Mouse (Mus musculus) urinary bladder, adult 18-20 months (tissue): ENCODE data around the gene Ccdc97.

Experiments
- DNase-seq, 2 experiments: peaks; one replicate each; pipeline ENCODE4 v3.0.0; 2022; ENCODE audit warnings: low spot score in 2 of 2, mixed read lengths in 2 of 2

The Ccdc97 gene

DNA sequence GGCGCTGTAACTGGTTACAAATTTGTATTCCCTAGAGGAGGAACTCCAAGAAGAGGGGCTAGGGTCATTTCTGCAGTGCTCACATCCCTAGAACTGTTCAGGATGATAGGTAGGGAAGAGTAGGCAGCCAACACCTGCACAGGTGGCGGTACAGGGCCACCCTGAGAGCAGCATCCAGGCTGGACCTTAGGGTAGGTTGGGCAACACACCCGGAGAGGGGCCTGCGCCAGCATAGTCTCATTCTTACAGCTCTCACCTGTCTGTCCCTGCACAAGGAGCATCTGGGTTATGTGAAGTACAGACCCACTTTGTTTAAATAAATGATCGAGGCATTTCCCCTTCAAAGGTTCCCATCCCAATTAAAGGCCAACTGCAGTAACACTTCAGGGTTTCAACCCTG lies 1.9 kb upstream of the Ccdc97 start:
- no peak for DNase-seq

DNA sequence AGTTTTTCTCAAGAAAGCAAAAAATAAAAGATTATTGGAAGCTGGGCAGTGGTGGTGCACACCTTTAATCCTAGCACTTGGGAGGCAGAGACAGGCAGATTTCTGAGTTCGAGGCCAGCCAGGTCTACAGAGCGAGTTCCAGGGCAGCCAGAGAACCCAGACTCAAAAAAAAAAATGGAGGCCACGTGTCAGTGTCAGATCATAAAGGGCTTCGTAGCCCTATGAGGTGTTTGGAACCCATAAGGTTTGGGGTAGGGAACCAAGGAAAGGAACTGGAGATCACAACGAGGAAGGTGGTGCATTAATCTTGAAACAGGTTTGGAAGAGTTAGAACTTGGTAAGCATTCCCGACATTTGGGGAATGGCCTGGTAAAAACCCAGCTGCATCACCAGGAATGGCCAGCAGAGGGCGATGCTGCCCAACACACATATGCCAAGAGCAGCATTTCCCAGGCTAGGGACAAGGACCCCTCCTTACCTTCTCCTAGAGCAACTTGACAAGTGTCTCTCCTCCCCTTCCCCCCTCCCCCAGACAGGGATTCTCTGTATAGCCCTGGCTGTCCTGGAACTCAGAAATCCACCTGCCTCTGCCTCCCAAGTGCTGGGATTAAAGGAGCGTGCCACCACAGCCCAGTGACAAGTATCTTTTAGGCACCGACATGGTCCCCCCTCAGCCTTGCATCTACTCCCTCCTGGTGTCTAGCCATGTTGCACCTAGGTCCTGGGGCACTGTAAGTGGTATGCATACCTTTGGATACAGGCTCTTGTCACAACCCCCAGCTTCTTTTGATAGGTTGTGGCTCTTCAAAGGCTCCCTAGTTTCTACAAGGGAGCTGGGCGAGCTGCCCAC lies 1.1 kb upstream of the Ccdc97 start:
- no peak for DNase-seq

DNA sequence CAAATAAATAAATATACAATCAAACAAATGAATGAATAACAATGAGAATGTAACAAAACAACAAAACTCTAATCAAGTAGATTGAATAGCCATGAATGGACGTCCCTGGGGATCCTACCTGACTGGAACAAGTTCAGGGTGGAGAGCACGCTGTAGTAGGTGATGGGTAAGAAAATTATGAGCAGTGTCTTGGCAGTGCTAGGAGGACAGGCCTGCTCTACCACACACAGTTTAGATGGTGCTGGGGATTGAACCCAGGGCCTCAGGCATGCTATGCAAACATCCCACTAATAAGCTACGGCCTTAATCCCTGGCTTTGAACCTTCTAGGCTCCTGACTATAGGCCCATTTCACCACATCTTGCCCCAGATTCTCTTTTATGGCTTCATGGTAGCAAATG lies 1.4 kb downstream of the Ccdc97 start:
- no peak for DNase-seq

DNA sequence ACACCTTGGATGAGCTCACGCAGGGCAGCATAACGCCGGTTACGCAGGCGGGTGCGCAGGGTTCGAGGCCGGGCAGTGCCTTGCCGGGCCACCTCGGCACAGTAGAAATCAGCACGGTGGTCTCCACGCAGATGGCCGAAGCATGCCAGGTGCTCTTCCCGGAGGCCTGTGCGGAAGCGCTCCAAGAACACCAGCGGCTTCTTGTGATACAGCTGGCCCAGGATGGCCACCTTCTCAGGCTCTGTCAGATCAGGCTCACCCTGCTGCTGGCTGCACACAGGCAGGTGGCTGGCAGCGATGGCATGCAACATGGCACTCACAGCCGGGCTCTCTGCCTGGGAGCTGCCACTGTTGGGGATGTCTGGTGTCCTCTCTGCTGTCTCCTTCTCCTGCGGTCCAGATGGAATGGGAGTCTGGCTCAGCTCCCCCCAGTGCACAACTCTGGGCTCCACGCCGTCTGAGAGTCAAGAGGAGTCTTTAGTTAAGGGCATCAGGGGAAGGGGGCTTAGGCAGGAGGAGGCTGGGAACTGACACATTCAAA lies 3.1 kb downstream of the Ccdc97 start:
- DNase-seq, result no peak

DNA sequence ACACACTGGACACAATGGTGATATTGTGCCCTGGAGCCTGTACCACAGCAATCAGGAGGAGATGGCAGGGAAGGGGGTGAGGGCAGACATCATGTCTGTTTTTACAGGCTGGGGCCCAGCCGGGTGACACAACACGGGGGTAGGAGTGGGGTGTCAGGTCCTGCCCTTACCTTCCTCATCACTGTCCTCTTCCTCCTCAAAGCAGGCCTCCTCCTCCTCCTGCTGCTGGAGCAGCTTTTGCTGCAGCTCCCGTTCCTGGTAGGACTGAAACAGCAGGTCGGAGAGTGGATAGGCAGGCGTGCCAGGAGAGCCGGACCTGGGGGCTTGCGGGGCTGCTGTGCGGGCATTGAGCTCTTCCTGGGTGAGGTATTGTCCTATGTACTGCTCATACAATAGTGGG lies 4.3 kb downstream of the Ccdc97 start:
- DNase-seq, result no peak

DNA sequence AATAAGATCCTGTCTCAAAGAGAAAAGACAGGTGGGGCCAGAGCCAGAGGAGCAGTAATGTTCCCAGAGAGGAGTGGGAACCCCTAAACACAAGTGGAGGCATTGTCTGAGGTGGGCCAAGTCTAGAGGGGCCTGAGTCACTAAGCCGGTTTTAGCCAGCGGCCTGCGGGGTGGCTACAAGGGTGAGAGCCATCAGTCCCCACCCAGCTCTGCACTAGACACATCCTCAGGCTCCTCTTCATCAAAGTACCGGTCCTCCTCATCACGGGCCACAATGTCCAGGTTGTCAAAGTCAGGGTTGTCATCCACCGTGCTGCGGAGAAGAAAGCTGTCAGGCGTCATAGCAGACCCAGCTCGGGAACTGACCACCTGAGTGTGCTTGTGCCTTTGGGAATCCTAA lies 6.1 kb downstream of the Ccdc97 start:
- no peak for DNase-seq

DNA sequence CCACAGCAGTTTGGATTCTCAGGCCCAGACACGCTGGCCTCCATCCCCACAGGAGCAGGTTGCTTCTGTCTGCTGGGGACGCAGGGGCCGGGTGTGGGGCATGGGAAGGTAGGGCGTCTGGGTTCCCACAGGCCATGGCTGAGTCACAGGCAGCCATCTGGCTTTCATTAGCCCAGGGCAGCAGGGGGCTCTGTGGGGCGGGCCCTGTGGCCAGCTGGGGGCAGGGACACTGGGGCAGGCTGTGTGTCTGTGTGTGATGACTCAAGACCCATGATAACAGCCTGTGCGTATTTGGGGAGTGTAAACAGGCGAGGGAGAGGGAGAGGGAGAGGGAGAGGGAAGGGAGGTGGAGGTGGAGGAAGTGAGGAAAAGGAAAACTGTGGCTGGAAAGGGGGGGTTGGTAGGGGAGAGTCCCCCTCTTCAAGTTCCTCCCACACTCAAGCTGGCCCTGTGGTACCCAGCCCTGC lies 7.1 kb downstream of the Ccdc97 start:
- peak; percentile 71 to 87 for DNase-seq

DNA sequence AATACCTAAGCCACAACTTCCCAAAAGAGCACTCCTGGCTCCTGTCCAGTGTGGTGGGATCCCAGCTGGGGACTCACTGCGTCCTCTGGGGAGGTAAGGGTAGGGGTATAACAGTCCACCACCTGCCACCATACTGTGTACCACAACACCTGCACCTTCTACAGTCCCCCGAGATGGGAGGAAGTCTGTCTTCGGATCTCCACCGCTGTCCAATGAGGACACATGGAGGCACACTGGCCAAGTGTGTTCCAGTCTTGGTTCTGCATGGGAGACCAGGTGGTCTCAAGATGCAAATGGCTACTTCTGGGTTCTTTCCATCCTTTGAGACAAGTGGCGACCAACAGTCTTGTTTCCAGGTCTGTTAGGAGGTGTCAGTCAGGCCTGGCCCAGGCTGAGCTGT lies 7.7 kb downstream of the Ccdc97 start:
- DNase-seq, result no peak

DNA sequence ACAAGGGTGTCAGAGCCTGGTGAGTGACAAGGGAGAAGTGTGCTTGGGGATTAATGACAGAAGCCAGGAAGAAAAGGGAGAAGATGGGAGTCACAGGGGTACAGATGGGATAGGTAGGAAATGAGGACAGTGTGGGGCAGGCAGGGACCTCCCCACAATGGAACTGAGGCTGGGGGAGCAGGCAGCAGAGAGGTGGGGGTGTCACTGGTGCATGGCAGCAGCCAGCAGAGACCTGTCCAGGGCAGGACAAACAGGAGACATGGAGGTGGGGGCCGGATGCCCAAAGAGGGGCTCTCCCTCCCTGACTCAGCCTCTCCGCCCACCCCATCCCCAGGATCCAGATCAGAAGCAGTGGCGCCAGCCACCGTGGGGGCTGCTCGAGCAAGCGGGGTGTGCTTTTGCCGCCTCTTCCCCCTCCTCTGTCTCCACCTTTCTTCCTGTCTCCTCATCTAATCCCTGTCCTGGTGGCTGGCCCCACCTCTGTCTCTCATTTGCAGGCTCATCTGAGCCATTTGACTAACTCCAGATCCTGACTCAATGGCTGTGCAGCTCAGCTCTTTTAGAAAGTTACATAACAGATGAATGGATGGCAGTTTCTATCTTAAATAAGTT lies 8.3 kb downstream of the Ccdc97 start:
- DNase-seq, result peak in 1 of 2 experiments; percentile 36

DNA sequence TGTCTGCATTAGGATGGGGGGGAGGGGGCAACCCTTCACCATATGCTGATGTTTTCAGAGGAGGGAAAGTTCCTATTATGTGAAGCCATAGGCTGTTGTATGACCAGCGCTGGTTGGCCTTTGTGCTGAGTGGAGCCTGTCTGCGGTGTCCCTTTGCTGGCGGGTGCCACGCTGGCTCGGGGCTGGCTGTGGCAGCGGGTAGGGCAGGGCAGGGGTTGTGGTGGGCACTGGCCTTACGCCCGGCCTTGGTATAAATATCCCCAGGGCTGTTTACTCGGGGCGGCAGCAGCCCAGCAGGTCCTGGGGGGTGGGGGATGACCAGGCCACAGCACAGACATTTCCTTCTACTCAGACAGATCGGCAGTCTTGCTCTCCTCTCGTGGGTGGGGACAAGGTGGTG lies 8.9 kb downstream of the Ccdc97 start:
- peak in 1 of 2 experiments; percentile 42 for DNase-seq

DNA sequence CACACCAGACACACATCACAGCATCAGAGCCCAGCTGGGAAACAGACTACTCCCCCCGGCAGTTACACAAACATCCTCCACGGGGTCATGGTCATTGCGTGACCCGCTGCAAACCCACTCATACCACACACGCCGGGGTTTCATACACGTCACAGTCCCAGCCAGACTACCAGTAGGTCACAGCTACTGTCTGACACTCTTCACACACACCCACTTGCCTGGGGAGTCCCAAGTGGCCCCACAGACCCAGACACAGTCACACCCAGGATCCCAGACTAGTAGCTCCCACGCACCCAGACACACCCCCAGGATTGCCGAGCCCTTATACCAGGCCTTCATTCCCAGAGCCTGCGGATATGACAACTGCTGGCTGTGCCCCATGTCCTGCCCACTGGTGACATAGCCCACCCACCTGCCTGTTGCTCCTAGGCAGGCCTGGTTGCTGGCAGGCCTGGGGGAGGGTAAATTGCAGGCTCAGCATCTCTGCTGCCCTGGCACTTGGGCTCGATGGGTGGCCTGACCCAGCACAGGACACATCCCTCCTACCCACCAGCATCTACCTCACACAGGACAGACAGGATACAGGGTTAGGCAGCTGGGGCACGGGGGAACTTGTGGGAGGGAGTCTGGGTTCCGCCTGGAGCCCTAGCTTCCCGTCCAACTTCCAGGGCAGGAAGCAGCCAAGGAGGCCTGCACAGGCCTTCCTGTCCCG lies 11.2 kb downstream of the Ccdc97 start:
- no peak for DNase-seq

DNA sequence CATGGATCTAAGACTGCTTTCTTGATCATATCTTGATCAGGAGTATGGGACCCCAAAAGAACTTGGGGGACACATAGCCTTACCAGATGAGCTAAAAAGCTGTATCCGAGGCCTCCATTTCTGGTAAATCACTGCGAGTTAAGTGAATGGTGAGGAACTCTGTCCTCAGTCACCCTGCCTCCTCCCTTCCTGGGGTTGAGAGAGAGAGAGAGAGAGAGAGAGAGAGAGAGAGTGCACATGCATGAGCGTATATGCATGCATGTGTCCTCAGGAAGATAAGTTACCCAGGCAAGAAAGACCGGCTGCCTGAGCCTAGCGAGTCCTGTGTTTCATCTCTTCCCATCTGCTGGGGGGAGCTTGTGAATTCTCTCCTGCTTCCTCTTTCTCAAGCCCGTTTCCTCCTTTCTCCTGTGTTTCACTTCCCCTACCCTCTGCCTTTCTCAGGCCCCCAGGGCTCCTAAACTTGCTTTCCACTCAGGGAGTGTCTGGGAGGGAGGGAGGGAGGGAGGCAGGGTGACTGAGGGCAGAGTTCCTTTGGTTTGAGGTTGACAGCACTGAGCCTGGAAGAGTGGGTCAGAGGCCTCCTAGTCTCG lies 12.2 kb downstream of the Ccdc97 start:
- no peak for DNase-seq

DNA sequence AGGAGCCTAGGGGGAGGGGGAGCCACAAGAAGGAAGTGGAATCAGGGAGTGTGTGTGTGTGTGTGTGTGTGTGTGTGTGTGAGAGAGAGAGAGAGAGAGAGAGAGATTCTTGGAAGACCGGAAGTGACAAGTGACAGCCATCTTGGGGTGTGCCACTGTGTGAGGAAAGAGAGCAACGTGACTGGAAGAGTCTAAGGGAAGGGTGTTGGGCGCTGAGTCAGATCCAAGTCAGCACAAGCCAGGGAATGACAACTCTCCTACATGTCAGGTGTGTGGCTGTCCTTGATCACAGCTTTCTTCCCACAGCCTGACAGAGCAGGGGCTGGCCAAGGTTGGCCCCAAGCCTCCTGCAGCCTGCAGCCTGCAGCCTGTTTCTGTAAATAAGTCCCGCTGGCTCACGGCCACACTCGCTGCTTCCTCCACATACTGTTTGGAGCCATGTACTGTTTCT lies 13.1 kb downstream of the Ccdc97 start:
- DNase-seq, result peak in 1 of 2 experiments; percentile 19

DNA sequence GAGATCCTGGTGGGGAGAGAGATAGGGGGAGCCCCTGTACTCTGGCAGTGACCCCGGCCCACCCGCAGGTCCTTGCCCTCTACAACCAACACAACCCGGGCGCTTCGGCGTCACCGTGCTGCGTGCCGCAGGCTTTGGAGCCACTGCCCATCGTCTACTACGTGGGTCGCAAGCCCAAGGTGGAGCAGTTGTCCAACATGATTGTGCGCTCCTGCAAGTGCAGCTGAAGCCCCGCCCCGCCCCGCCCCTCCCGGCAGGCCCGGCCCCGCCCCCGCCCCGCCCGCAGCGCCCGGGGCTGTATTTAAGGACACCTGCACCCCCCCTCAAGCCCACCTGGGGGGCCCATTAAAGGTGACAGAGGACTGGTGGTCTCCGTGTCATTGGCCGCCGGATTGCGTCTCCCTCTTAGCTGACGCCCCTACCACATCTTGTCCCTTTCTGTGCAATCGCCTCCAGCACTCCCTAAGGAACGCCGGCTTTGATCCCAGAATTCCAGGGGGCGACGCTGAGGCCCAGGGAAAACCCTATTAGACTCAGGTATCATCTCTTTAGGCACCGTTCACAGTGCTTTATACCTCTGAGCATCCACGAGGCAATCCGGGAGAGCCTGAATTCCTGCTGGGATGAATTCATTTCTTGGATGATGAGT lies 14.0 kb downstream of the Ccdc97 start:
- DNase-seq, result no peak

DNA sequence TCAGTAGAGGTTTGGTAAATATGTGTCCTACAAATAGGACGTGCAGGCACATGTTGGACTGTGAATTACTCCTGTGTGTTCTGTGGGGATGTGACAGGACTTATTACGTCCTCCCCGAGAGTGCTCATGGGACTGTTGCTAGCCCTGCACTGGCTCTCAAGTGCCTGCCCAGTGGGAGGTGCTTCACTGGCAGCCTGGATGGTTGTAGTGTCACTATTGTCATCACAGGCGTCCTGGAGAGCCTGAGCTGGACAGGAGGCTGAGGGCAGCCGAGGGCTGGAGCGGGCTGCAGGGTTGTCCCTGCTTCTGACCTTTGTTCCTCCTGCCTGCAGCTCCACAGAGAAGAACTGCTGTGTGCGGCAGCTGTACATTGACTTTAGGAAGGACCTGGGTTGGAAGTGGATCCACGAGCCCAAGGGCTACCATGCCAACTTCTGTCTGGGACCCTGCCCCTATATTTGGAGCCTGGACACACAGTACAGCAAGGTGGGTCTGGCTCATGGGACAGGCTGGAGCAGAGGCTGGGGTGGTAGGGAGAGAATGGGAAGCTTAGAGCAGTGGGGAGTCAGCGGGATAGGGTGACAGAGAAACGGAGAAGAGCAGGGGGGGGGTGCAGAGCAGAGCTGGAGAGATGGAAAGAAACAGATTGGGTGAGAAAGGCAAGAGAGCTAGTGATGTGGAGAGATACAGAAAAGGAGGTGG lies 14.9 kb downstream of the Ccdc97 start:
- no peak for DNase-seq

DNA sequence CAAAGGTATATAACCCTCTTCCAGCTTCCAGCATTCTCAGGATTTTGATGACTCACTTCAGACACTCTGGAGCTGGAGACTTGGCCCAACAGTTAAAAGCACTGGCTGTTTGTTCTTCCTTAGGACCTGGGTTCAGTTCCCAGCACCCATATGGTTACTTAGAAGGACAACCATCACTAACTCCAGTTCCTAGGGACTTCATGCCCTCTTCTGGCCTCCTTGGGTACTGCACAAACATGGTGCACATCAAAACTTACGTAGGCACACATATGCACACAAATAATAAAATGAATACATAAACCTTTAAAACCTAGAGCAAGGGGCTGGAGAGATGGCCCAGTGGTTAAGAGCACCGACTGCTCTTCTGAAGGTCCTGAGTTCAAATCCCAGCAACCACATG lies 16.5 kb downstream of the Ccdc97 start:
- no peak for DNase-seq

DNA sequence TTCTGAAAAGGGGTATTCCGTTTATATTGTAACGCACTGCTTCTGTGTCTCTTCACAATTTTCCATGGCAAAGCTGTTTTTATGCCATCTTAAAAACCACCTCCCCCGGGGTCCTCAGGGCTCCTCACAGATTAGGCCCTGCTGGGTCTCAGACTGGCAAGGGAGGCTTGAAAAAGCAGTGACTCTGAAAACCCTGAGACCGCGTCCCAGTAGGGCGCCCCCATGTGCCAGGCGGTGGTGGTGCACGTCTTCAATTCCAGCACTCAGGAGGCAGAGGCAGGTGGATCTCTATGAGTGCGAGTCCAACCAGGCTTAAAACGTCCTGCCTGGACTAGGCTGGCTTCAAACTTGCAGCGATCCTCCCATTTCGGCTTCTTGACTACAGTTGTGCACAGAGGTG lies 18.2 kb downstream of the Ccdc97 start:
- DNase-seq, result no peak

DNA sequence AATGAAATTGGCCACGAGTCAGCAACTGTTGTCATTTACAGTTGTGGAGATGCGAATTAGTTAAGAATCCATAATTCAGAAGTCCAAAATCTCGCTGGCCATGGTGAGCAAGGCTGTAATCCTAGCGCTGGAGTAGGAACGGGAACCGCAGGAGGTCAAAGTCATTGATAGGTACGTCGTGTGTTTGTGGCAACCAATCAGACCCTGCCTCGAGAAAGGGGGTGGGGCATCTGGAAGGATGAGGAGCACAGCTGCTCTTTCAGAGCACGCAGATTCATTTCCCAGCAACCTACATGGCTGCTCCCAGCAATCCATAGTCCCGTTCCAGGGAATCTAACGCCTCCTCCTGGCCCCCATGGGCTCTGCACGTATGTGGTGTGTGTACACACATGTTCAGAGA lies 19.0 kb downstream of the Ccdc97 start:
- DNase-seq, result no peak

DNA sequence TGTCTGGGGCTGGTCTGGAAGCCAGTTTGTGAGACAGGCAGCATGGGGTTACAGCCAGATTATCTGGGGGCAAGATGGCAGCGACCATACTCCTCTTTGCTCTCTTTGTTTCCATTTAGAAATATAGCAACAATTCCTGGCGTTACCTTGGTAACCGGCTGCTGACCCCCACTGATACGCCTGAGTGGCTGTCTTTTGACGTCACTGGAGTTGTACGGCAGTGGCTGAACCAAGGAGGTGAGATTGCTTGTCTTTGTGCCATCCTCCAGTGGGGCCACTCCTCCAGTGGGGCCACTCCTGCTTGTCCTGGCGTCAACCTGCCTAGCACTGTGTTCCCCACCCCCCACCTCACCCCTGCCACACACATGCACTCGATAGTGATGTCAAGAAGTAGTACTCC lies 24.8 kb downstream of the Ccdc97 start:
- no peak for DNase-seq

DNA sequence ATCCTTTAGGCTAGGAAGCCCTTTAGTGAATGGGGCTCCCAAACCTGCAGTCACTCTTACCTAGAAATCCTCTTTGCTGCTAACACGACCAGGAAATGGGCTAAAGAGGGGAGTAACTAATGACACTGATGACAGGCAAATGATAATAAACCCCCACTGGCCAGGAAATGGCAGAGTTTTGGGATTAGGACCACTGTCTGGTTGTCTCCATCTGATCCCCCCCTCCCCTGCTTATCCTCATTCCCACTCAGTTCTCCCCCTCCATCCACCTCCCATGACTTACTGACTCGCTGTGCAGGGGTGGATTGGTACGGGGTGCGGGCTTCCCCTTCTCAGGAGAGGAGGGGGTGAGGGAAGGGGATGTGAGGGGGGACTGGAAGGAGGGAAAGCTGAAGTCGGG lies 28.8 kb downstream of the Ccdc97 start:
- DNase-seq, result no peak

DNA sequence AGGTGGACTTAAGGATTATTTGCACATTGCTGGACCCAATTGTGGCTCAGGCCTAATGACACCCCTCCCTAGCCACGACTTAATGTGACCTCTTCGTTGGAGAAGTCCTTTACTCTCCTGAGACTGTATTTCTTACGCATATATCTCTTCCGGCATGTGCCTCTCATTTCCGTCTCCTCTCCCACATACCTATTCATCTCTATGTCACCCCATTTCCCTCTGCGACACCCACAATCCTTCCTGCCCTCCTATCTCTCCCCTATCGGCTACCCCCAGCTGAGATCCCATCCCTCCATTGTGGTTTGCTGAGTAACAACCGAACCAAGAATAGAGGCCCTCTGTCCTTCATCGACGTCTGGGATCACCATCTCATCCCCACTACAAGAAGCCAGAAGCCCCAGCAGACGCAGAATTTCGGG lies 29.3 kb downstream of the Ccdc97 start:
- DNase-seq, result no peak
